Mouse (Mus musculus) left cerebral cortex, adult 18-20 months (tissue): Measurements from ENCODE around the gene Olfr787. TPM values are rescaled to one million over a fixed set of nuclear protein-coding genes. Genes with fewer than 3 reads are reported as not detected.

Experiments used
- DNase-seq, 2 experiments: peaks; one replicate each; pipeline ENCODE4 v3.0.0; 2021 to 2022; ENCODE audit warnings: low spot score in 2 of 2, mixed read lengths in 1 of 2
- long read RNA-seq, 2 experiments: library from polyadenylated mRNA; stranded (forward); transcript quantifications; one replicate each; pipeline ENCODE4 v2.0.0; 2021
- total RNA-seq, 2 experiments: library from RNA; stranded (reverse); gene quantifications; 2 replicates each; pipeline ENCODE4 v1.2.3; 2021

Olfr787 gene
- total RNA-seq, result not detected
- long read RNA-seq, experiment 1, result 0 reads
- long read RNA-seq, experiment 2, result 0 reads

- no peak for DNase-seq
Observed at GRCm38 (mm10) chr10:129461562-129461961, at the start of gene Olfr787. Gene Olfr787, plus strand, starts transcription at chr10:129461862.

- DNase-seq, result no peak
Observed at GRCm38 (mm10) chr10:129427006-129427405, 34.7 kb upstream of the Olfr787 start, which contains the start of gene Olfr786. Gene Olfr786, plus strand, starts transcription at chr10:129427306.

GRCm38 (mm10) chr10:129470698-129471097, 9.0 kb downstream of the Olfr787 start, which contains the start of gene Olfr788:
Gene Olfr788, plus strand, starts transcription at chr10:129470998.
- DNase-seq, result no peak

GRCm38 (mm10) chr10:129473256-129473655, 11.6 kb downstream of the Olfr787 start:
- no peak for DNase-seq

- no peak for DNase-seq
Observed at GRCm38 (mm10) chr10:129473723-129474122, 12.1 kb downstream of the Olfr787 start.

GRCm38 (mm10) chr10:129484452-129484851, 22.8 kb downstream of the Olfr787 start, which contains the start of gene Olfr789:
Gene Olfr789, plus strand, starts transcription at chr10:129484752.
- DNase-seq, result no peak

GRCm38 (mm10) chr10:129490101-129490500, 28.4 kb downstream of the Olfr787 start:
- peak; percentile 17 to 35 for DNase-seq

GRCm38 (mm10) chr10:129498192-129498591, 36.5 kb downstream of the Olfr787 start, which contains the start of gene Olfr790:
Gene Olfr790, plus strand, starts transcription at chr10:129498492.
- no peak for DNase-seq

Other genes with a start within 250 kb of the Olfr787 start
- not detected for gene Olfr774, start 225.7 kb upstream of the Olfr787 start, total RNA-seq
- not detected for gene Olfr775, start 213.4 kb upstream of the Olfr787 start, total RNA-seq
- gene Olfr776, start 202.7 kb upstream of the Olfr787 start, total RNA-seq, result not detected
- gene Olfr777, start 190.4 kb upstream of the Olfr787 start, total RNA-seq, result not detected
- gene Olfr780, start 143.7 kb upstream of the Olfr787 start, total RNA-seq, result not detected
- not detected for gene Olfr781, start 133.0 kb upstream of the Olfr787 start, total RNA-seq
- gene Olfr782, start 113.0 kb upstream of the Olfr787 start, total RNA-seq, result not detected
- gene Olfr784, start 77.8 kb upstream of the Olfr787 start, total RNA-seq, result under 1 TPM; 0.14 to 0.21 TPM
- not detected for gene Olfr785, start 56.4 kb upstream of the Olfr787 start, total RNA-seq
- not detected for gene Olfr786, start 34.6 kb upstream of the Olfr787 start, total RNA-seq
- not detected for gene Olfr788, start 9.1 kb downstream of the Olfr787 start, total RNA-seq
- not detected for gene Olfr789, start 22.9 kb downstream of the Olfr787 start, total RNA-seq
- not detected for gene Olfr790, start 36.6 kb downstream of the Olfr787 start, total RNA-seq
- gene Olfr791, start 59.9 kb downstream of the Olfr787 start, total RNA-seq, result not detected
- not detected for gene Olfr792, start 77.3 kb downstream of the Olfr787 start, total RNA-seq
- gene Olfr794, start 105.8 kb downstream of the Olfr787 start, total RNA-seq, result not detected
- gene Olfr796, start 150.7 kb downstream of the Olfr787 start, total RNA-seq, result not detected
- not detected for gene Olfr798, start 166.1 kb downstream of the Olfr787 start, total RNA-seq
- not detected for gene Olfr799, start 175.6 kb downstream of the Olfr787 start, total RNA-seq
- not detected for gene Olfr800, start 195.8 kb downstream of the Olfr787 start, total RNA-seq
- gene Olfr801, start 212.0 kb downstream of the Olfr787 start, total RNA-seq, result not detected
- not detected for gene Olfr802, start 226.3 kb downstream of the Olfr787 start, total RNA-seq
- not detected for gene Olfr803, start 232.4 kb downstream of the Olfr787 start, total RNA-seq
- gene Olfr804, start 241.3 kb downstream of the Olfr787 start, total RNA-seq, result not detected